Mouse (Mus musculus) MEL (cell line): ENCODE measurements around the gene Slain1.

Experiments used
- CHD2 ChIP-seq: IDR thresholded peaks from 2 replicates; pipeline ENCODE4 v1.6.1; 2011; ENCODE audit warnings: low read length, improper control_type of control experiment
- CTCF ChIP-seq, 3 experiments: IDR thresholded peaks in 2 of 3; conservative IDR thresholded peaks in 1 of 3; 2 replicates each; pipeline ENCODE4 v1.5.1; 2011 to 2012; ENCODE audit warnings: low read length in 3 of 3, low read depth in 2 of 3, mild to moderate bottlenecking in 2 of 3, improper control_type of control experiment in 1 of 3, inconsistent platforms in 1 of 3, mixed read lengths in 1 of 3, moderate library complexity in 1 of 3; ENCODE audit not compliant: control insufficient read depth in 1 of 3, insufficient read depth in 1 of 3, poor library complexity in 1 of 3, severe bottlenecking in 1 of 3
- ETS1 ChIP-seq: IDR thresholded peaks from 2 replicates; pipeline ENCODE4 v1.6.1; 2012; ENCODE audit warnings: low read depth, mild to moderate bottlenecking, inconsistent platforms, low read length, improper control_type of control experiment, moderate library complexity
- JUND ChIP-seq: IDR thresholded peaks from 2 replicates; pipeline ENCODE4 v1.6.1; 2011; ENCODE audit warnings: low read depth, mild to moderate bottlenecking, improper control_type of control experiment, low read length
- MAFK ChIP-seq: IDR thresholded peaks from 2 replicates; pipeline ENCODE4 v1.6.1; 2011; ENCODE audit warnings: low read depth, mild to moderate bottlenecking, low read length, improper control_type of control experiment, borderline replicate concordance
- MEF2A ChIP-seq: IDR thresholded peaks from 2 replicates; pipeline ENCODE4 v1.6.1; 2014; ENCODE audit warnings: low read depth, mild to moderate bottlenecking, inconsistent platforms, low read length, improper control_type of control experiment; ENCODE audit not compliant: poor library complexity, insufficient replicate concordance, severe bottlenecking; ENCODE audit errors: extremely low read depth
- MXI1 ChIP-seq: IDR thresholded peaks from 2 replicates; pipeline ENCODE4 v1.6.1; 2011; ENCODE audit warnings: mild to moderate bottlenecking, low read depth, low read length, improper control_type of control experiment
- POLR2A ChIP-seq, 2 experiments: IDR thresholded peaks; 2 replicates each; pipeline ENCODE4 v1.6.1; 2011 to 2012; ENCODE audit warnings: low read length in 2 of 2, mild to moderate bottlenecking in 2 of 2, control low read depth in 1 of 2, improper control_type of control experiment in 1 of 2, low read depth in 1 of 2, moderate library complexity in 1 of 2; ENCODE audit not compliant: control insufficient read depth in 1 of 2, insufficient read depth in 1 of 2, poor library complexity in 1 of 2
- ZMIZ1 ChIP-seq: IDR thresholded peaks from 2 replicates; pipeline ENCODE4 v1.6.1; 2012; ENCODE audit warnings: low read depth, mild to moderate bottlenecking, inconsistent platforms, low read length, improper control_type of control experiment, moderate library complexity

GRCm38 (mm10) chr14:103747345-103747744, 97.3 kb downstream of the Slain1 start:
- no peak for TF ChIP-seq POLR2A (IDR thresholded peaks at IDR 0.05; ENCODE audit: control insufficient read depth in 1 of 2, insufficient read depth in 1 of 2, low read depth in 1 of 2, low read length in 2 of 2, poor library complexity in 1 of 2)
- no peak for TF ChIP-seq ZMIZ1
- no peak for TF ChIP-seq MEF2A
- TF ChIP-seq ETS1 = no peak
- no peak for TF ChIP-seq MXI1
- TF ChIP-seq JUND = no peak
- no peak for TF ChIP-seq CTCF (IDR thresholded peaks at IDR 0.05 in 2 of 3, conservative IDR thresholded peaks at IDR 0.05 in 1 of 3; ENCODE audit: control insufficient read depth in 1 of 3, insufficient read depth in 1 of 3, low read depth in 2 of 3, low read length in 3 of 3, poor library complexity in 1 of 3, severe bottlenecking in 1 of 3)
- no peak for TF ChIP-seq CHD2
- no peak for TF ChIP-seq MAFK
